Mouse (Mus musculus) heart, postnatal 0 days (tissue): ENCODE measurements around the gene Fcrl5.

Experiments used
- CTCF ChIP-seq: IDR thresholded peaks from 2 replicates; pipeline ENCODE4 v1.5.1; 2016; ENCODE audit warnings: antibody characterized with exemption, control low read depth, low read depth
- EP300 ChIP-seq: IDR thresholded peaks from 2 replicates; pipeline ENCODE4 v1.6.1; 2016; ENCODE audit warnings: antibody characterized with exemption, low read depth

DNA sequence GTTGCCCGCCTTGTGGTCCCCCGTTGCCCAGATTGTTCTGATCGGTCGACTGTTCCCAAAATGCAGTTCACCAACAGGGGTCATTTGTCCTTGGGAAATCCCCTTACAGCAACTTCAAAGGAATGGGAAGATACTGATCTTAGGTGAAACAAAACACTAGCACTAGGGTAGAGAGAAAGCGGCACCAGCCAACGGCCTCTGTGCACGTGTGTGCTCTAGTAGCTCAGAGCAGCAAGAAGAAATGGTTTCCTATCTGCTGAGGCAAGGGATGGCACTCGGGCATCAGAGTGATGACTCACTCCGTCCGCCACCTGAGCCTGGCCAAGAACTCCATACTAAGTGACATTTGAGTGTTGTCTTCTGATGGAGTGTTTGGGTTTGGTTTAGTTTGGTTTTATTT, 102.5 kb downstream of the Fcrl5 start:
- no peak for TF ChIP-seq CTCF
- no peak for TF ChIP-seq EP300
